ENCODE assay signal across 8 mouse cellular contexts in genomic region chr2:30066046-30066901, GRCm38 (mm10). TPM values are rescaled to one million over a fixed set of nuclear protein-coding genes. Genes with fewer than 3 reads are reported as not detected.
A peak's percentile ranks its signal among the peaks of the same experiment; 100 is the strongest.
DNase-seq lines count a peak whose midpoint lies in the region; ATAC-seq and TF ChIP-seq lines count a peak whose summit lies in the region.

No protein-coding gene starts in this region.

- no peaks in the 10 kb centered on the region for H3K27me3 ChIP-seq in MEL (ENCODE audit: control insufficient read depth in 1 of 2, insufficient read depth in 2 of 2, low read length in 2 of 2)
- H3K27me3 ChIP-seq in forebrain, embryonic 16.5 days (replicated peaks; ENCODE audit: control insufficient read depth, insufficient read depth, low read length) = no peaks in the 10 kb centered on the region
- no peaks in the 10 kb centered on the region for H3K27me3 ChIP-seq in lung, embryonic 14.5 days (ENCODE audit: insufficient read depth, low read length)

- peak overlapping the region; percentile 68 for H3K4me2 ChIP-seq in forebrain, embryonic 16.5 days (ENCODE audit: low read length)
- peak overlapping the region; percentile 83 for H3K4me2 ChIP-seq in lung, embryonic 14.5 days

- under 1% methylated on average over 62 of the region's 101 CpGs for WGBS in forebrain, embryonic 16.5 days
- 1% methylated on average over 58 of the region's 101 CpGs for WGBS in lung, embryonic 14.5 days

- ATAC-seq in forebrain, embryonic 16.5 days = peak; percentile 93
- ATAC-seq in lung, embryonic 14.5 days (ENCODE audit: insufficient read depth) = peak; percentile 92
- ATAC-seq in neutrophil, adult 5-6 weeks (ENCODE audit: extremely low read depth, insufficient number of reproducible peaks, low FRiP score, poor library complexity, severe bottlenecking) = peak; percentile 68

- H3K9ac ChIP-seq in MEL (ENCODE audit: control insufficient read depth, low read depth, low read length, poor library complexity, severe bottlenecking) = peak overlapping the region; percentile 100
- peak overlapping the region; percentile 98 for H3K9ac ChIP-seq in forebrain, embryonic 16.5 days (replicated peaks; ENCODE audit: low read depth, low read length)
- H3K9ac ChIP-seq in lung, embryonic 14.5 days = peak overlapping the region; percentile 99

- H3K27ac ChIP-seq in MEL (ENCODE audit: control insufficient read depth, low read depth, low read length) = peak overlapping the region; percentile 95
- peak overlapping the region; percentile 99 for H3K27ac ChIP-seq in forebrain, embryonic 16.5 days (ENCODE audit: low read length)
- peak overlapping the region; percentile 100 for H3K27ac ChIP-seq in lung, embryonic 14.5 days (ENCODE audit: low read depth)

- peaks cover 17 to 31% of the 10 kb centered on the region in 2 experiments for H3K36me3 ChIP-seq in MEL (ENCODE audit: control insufficient read depth in 1 of 2, insufficient read depth in 2 of 2, low read length in 2 of 2)
- H3K36me3 ChIP-seq in forebrain, embryonic 16.5 days (ENCODE audit: control insufficient read depth, insufficient read depth) = peaks cover 16% of the 10 kb centered on the region
- peaks cover 30% of the 10 kb centered on the region for H3K36me3 ChIP-seq in lung, embryonic 14.5 days (ENCODE audit: insufficient read depth)

- H3K79me2 ChIP-seq in MEL (ENCODE audit: control insufficient read depth, insufficient read depth, low read length, poor library complexity) = peaks cover 72% of the 10 kb centered on the region

- TF ChIP-seq RAD21 in MEL (IDR thresholded peaks at IDR 0.05; ENCODE audit: low read depth, low read length) = no peak

- peaks cover 5 to 8% of the 10 kb centered on the region in 2 experiments; a peak in 2 of 4 replicates for H3K4me1 ChIP-seq in MEL (ENCODE audit: control insufficient read depth in 1 of 2, insufficient read depth in 2 of 2, low read length in 2 of 2)
- peaks cover 39% of the 10 kb centered on the region for H3K4me1 ChIP-seq in forebrain, embryonic 16.5 days (replicated peaks; ENCODE audit: control insufficient read depth, insufficient read depth, low read length)
- H3K4me1 ChIP-seq in lung, embryonic 14.5 days (ENCODE audit: insufficient read depth) = peaks cover 15% of the 10 kb centered on the region; the same call in 1 of the 2 replicates

- DNase-seq in MEL (ENCODE audit: low read depth, low spot score) = peak; percentile 96
- DNase-seq in cerebellum, adult 18-20 months = peak; percentile 95 to 98
- DNase-seq in heart, postnatal 36 days = peak; percentile 94 to 95
- DNase-seq in layer of hippocampus, adult 8-10 months (ENCODE audit: low spot score in 2 of 2) = peak; percentile 86 to 89
- peak; percentile 98 for DNase-seq in lung, embryonic 14.5 days
- DNase-seq in testis, postnatal 14 days (ENCODE audit: low spot score) = peak; percentile 96

- TF ChIP-seq EP300 in MEL (IDR thresholded peaks at IDR 0.05; ENCODE audit: low read depth in 1 of 2, low read length in 2 of 2) = 0 out of 4 replicates have a peak, but pooled peaks of 1 of the 2 experiments have one; percentile 4

- peak; percentile 61 to 76; a peak in 2 of 4 replicates for TF ChIP-seq POLR2A in MEL (IDR thresholded peaks at IDR 0.05; ENCODE audit: control insufficient read depth in 1 of 2, insufficient read depth in 1 of 2, low read depth in 1 of 2, low read length in 2 of 2, poor library complexity in 1 of 2)

- no peak for TF ChIP-seq CTCF in MEL (IDR thresholded peaks at IDR 0.05 in 2 of 3, conservative IDR thresholded peaks at IDR 0.05 in 1 of 3; ENCODE audit: control insufficient read depth in 1 of 3, insufficient read depth in 1 of 3, low read depth in 2 of 3, low read length in 3 of 3, poor library complexity in 1 of 3, severe bottlenecking in 1 of 3)
- TF ChIP-seq CTCF in lung, embryonic 14.5 days (IDR thresholded peaks at IDR 0.05; ENCODE audit: low read depth) = no peak

- no peaks in the 10 kb centered on the region for H3K9me3 ChIP-seq in MEL (replicated peaks; ENCODE audit: insufficient read depth, low read length)
- H3K9me3 ChIP-seq in forebrain, embryonic 16.5 days (ENCODE audit: control insufficient read depth, low read length) = no peaks in the 10 kb centered on the region
- no peaks in the 10 kb centered on the region for H3K9me3 ChIP-seq in lung, embryonic 14.5 days (ENCODE audit: low read depth, low read length)

- intact Hi-C loops in heart, postnatal 36 days (cut with DNase I) = no loop called here

- peak overlapping the region; percentile 78 to 81 for H3K4me3 ChIP-seq in MEL (ENCODE audit: control insufficient read depth in 1 of 2, insufficient read depth in 1 of 2, low read depth in 2 of 2, low read length in 2 of 2)
- peak overlapping the region; percentile 88 for H3K4me3 ChIP-seq in forebrain, embryonic 16.5 days (replicated peaks; ENCODE audit: low read length)
- peak overlapping the region; percentile 99 for H3K4me3 ChIP-seq in lung, embryonic 14.5 days (ENCODE audit: low read depth, low read length)

TF ChIP-seq in MEL, 35 proteins besides CTCF, POLR2A, EP300 and RAD21 (continues in another document):
- TF ChIP-seq UBTF (IDR thresholded peaks at IDR 0.05; ENCODE audit: borderline replicate concordance, insufficient read depth, low read depth, low read length) (peak; percentile 82; the same call in 1 of the 2 replicates), ZNF384 (IDR thresholded peaks at IDR 0.05; ENCODE audit: low read depth, low read length) (no peak), ELF1 (IDR thresholded peaks at IDR 0.05; ENCODE audit: low read depth, low read length) (no peak), MEF2A (IDR thresholded peaks at IDR 0.05; ENCODE audit: extremely low read depth, insufficient replicate concordance, low read depth, low read length, poor library complexity, severe bottlenecking) (no peak), TBP (IDR thresholded peaks at IDR 0.05; ENCODE audit: low read depth, low read length) (peak; percentile 41; the same call in 1 of the 2 replicates), MXI1 (IDR thresholded peaks at IDR 0.05; ENCODE audit: low read depth, low read length) (peak; percentile 89; the same call in 1 of the 2 replicates), NRF1 (IDR thresholded peaks at IDR 0.05; ENCODE audit: insufficient read depth, low read depth, low read length, poor library complexity, severe bottlenecking) (peak; percentile 90), BHLHE40 (IDR thresholded peaks at IDR 0.05; ENCODE audit: borderline replicate concordance, low read depth, low read length) (no peak), ETS1 (IDR thresholded peaks at IDR 0.05; ENCODE audit: low read depth, low read length) (no peak), TAL1 (IDR thresholded peaks at IDR 0.05; ENCODE audit: low read length) (no peak), SMC3 (IDR thresholded peaks at IDR 0.05; ENCODE audit: low read depth, low read length) (no peak)

RNA-seq across cellular contexts. Expression of gene Set, which starts 9.1 kb away (rescaled TPM):
- total RNA-seq in MEL (2012; rRNA removed) = 580 and 633 TPM in 2 replicates
- 100 to 1,000 TPM; 250 to 973 TPM for polyA plus RNA-seq in MEL (2012; ENCODE audit: insufficient read depth in 1 of 2, insufficient read length in 2 of 2, low read depth in 1 of 2, low replicate concordance in 2 of 2, missing spikeins in 1 of 2)
- polyA plus RNA-seq in forebrain, embryonic 16.5 days (2015; fragmentation: Nextera tagmentation; extraction: Ambion mirVana) = 407 and 435 TPM in 2 replicates
- 100 to 1,000 TPM in 1 of 2 experiments, 10 to 100 TPM in 1; 87.1 to 103 TPM for total RNA-seq in heart, postnatal 36 days (2021)
- 100 to 1,000 TPM; 179 to 198 (median 186) TPM for total RNA-seq in layer of hippocampus, adult 8-10 months (2022)
- 564 and 591 TPM in 2 replicates for polyA plus RNA-seq in lung, embryonic 14.5 days (2014; fragmentation: Nextera tagmentation; extraction: Ambion mirVana)
- 313 and 345 TPM in 2 replicates for total RNA-seq in neutrophil, adult 5-6 weeks (2017)

RNA-seq across cellular contexts. Expression of gene Pkn3, which starts 11.2 kb away (rescaled TPM):
- 2.0 and 2.9 TPM in 2 replicates for total RNA-seq in MEL (2012; rRNA removed)
- polyA plus RNA-seq in MEL (2012; ENCODE audit: insufficient read depth in 1 of 2, insufficient read length in 2 of 2, low read depth in 1 of 2, low replicate concordance in 2 of 2, missing spikeins in 1 of 2) = 1 to 10 TPM in 1 of 2 experiments, not detected in 1; 5.8 TPM
- 2.6 and 3.4 TPM in 2 replicates for polyA plus RNA-seq in forebrain, embryonic 16.5 days (2015; fragmentation: Nextera tagmentation; extraction: Ambion mirVana)
- 10 to 100 TPM in 1 of 2 experiments, 1 to 10 TPM in 1; 8.3 to 11.5 TPM for total RNA-seq in heart, postnatal 36 days (2021)
- total RNA-seq in layer of hippocampus, adult 8-10 months (2022) = 1 to 10 TPM; 2.1 to 6.1 (median 3.5) TPM
- 9.5 and 11.7 TPM in 2 replicates for polyA plus RNA-seq in lung, embryonic 14.5 days (2014; fragmentation: Nextera tagmentation; extraction: Ambion mirVana)
- 1.0 and 1.8 TPM in 2 replicates for total RNA-seq in neutrophil, adult 5-6 weeks (2017)

RNA-seq across cellular contexts. Expression of gene Wdr34, which starts 17.6 kb away (rescaled TPM):
- total RNA-seq in MEL (2012; rRNA removed) = 49.3 and 53.1 TPM in 2 replicates
- 10 to 100 TPM in 1 of 2 experiments, not detected in 1; 78.3 TPM for polyA plus RNA-seq in MEL (2012; ENCODE audit: insufficient read depth in 1 of 2, insufficient read length in 2 of 2, low read depth in 1 of 2, low replicate concordance in 2 of 2, missing spikeins in 1 of 2)
- polyA plus RNA-seq in forebrain, embryonic 16.5 days (2015; fragmentation: Nextera tagmentation; extraction: Ambion mirVana) = 70.2 and 83.3 TPM in 2 replicates
- 1 to 10 TPM; 6.4 to 8.2 TPM for total RNA-seq in heart, postnatal 36 days (2021)
- total RNA-seq in layer of hippocampus, adult 8-10 months (2022) = 10 to 100 TPM; 36.9 to 45.0 (median 39.9) TPM
- polyA plus RNA-seq in lung, embryonic 14.5 days (2014; fragmentation: Nextera tagmentation; extraction: Ambion mirVana) = 27.7 and 28.5 TPM in 2 replicates
- total RNA-seq in neutrophil, adult 5-6 weeks (2017) = 0.70 and 0.86 TPM in 2 replicates

RNA-seq across cellular contexts. Expression of gene Zdhhc12, which starts 27.2 kb away (rescaled TPM):
- total RNA-seq in MEL (2012; rRNA removed) = 22.6 and 25.1 TPM in 2 replicates
- 10 to 100 TPM in 1 of 2 experiments, not detected in 1; 42.1 TPM for polyA plus RNA-seq in MEL (2012; ENCODE audit: insufficient read depth in 1 of 2, insufficient read length in 2 of 2, low read depth in 1 of 2, low replicate concordance in 2 of 2, missing spikeins in 1 of 2)
- 17.8 and 19.0 TPM in 2 replicates for polyA plus RNA-seq in forebrain, embryonic 16.5 days (2015; fragmentation: Nextera tagmentation; extraction: Ambion mirVana)
- 1 to 10 TPM; 4.1 to 4.7 TPM for total RNA-seq in heart, postnatal 36 days (2021)
- total RNA-seq in layer of hippocampus, adult 8-10 months (2022) = 10 to 100 TPM in 2 of 4 experiments, 1 to 10 TPM in 2; 7.3 to 14.0 (median 10.4) TPM
- polyA plus RNA-seq in lung, embryonic 14.5 days (2014; fragmentation: Nextera tagmentation; extraction: Ambion mirVana) = 28.5 and 31.5 TPM in 2 replicates
- 10.1 and 11.2 TPM in 2 replicates for total RNA-seq in neutrophil, adult 5-6 weeks (2017)

RNA-seq across cellular contexts. Expression of gene Zer1, which starts 58.1 kb away (rescaled TPM):
- total RNA-seq in MEL (2012; rRNA removed) = 3.9 and 4.3 TPM in 2 replicates
- polyA plus RNA-seq in MEL (2012; ENCODE audit: insufficient read depth in 1 of 2, insufficient read length in 2 of 2, low read depth in 1 of 2, low replicate concordance in 2 of 2, missing spikeins in 1 of 2) = 10 to 100 TPM in 1 of 2 experiments, not detected in 1; 14.0 TPM
- polyA plus RNA-seq in forebrain, embryonic 16.5 days (2015; fragmentation: Nextera tagmentation; extraction: Ambion mirVana) = 10.9 and 16.5 TPM in 2 replicates
- 10 to 100 TPM; 24.3 to 27.3 TPM for total RNA-seq in heart, postnatal 36 days (2021)
- 100 to 1,000 TPM; 173 to 203 (median 195) TPM for total RNA-seq in layer of hippocampus, adult 8-10 months (2022)
- 8.8 and 8.9 TPM in 2 replicates for polyA plus RNA-seq in lung, embryonic 14.5 days (2014; fragmentation: Nextera tagmentation; extraction: Ambion mirVana)
- 43.1 and 46.3 TPM in 2 replicates for total RNA-seq in neutrophil, adult 5-6 weeks (2017)

Comparison
In these comparisons a context has a peak if more than half of its experiments do, and no peak if none do; other contexts are left out.
1. Peak in every context shown above with its lines: DNase-seq, ATAC-seq, H3K4me3 ChIP-seq and H3K27ac ChIP-seq.